Mouse (Mus musculus) kidney, postnatal 0 days (tissue): Measurements from ENCODE around the gene Tmem161b. TPM values are rescaled to one million over a fixed set of nuclear protein-coding genes. Genes with fewer than 3 reads are reported as not detected.

Experiments used
- ATAC-seq: fragments of 200-750 bp; cut with Nextera tagmentation; replicated peaks from 2 replicates; pipeline ENCODE4 v1.8.0; 2017; ENCODE audit warnings: low read depth, moderate number of reproducible peaks, moderate TSS enrichment, moderate library complexity; ENCODE audit not compliant: low FRiP score
- DNase-seq: peaks from one replicate; pipeline ENCODE4 v3.0.0-alpha.2; 2016; ENCODE audit warnings: low spot score
- H3K27ac ChIP-seq: fragments of 300-500 bp; sonication (generic); 2 replicates; pipeline ENCODE4 v1.5.1; 2014; ENCODE audit warnings: mild to moderate bottlenecking
- H3K27me3 ChIP-seq: fragments of 300-500 bp; sonication (generic); 2 replicates; pipeline ENCODE4 v1.6.1; 2014; ENCODE audit warnings: low read length, mixed read lengths; ENCODE audit not compliant: insufficient read depth
- H3K36me3 ChIP-seq: fragments of 300-500 bp; sonication (generic); 2 replicates; pipeline ENCODE4 v1.6.1; 2014; ENCODE audit warnings: low read length, mixed read lengths; ENCODE audit not compliant: insufficient read depth
- H3K4me1 ChIP-seq: fragments of 300-500 bp; sonication (generic); replicated peaks from 2 replicates; pipeline ENCODE4 v1.6.1; 2014; ENCODE audit warnings: antibody characterized with exemption, low read length, mixed read lengths; ENCODE audit not compliant: insufficient read depth
- H3K4me2 ChIP-seq: fragments of 300-500 bp; sonication (generic); 2 replicates; pipeline ENCODE4 v1.6.1; 2014; ENCODE audit warnings: mild to moderate bottlenecking, low read length, moderate library complexity, mixed read lengths
- H3K4me3 ChIP-seq: fragments of 300-500 bp; sonication (generic); replicated peaks from 2 replicates; pipeline ENCODE4 v1.5.1; 2014; ENCODE audit warnings: low read depth, low read length
- H3K9ac ChIP-seq: fragments of 300-500 bp; sonication (generic); 2 replicates; pipeline ENCODE4 v1.6.1; 2014; ENCODE audit warnings: low read depth, low read length
- H3K9me3 ChIP-seq: fragments of 300-500 bp; sonication (generic); replicated peaks from 2 replicates; pipeline ENCODE4 v1.6.1; 2016; ENCODE audit warnings: low read length, inconsistent platforms, mixed read lengths
- CTCF ChIP-seq: IDR thresholded peaks from 2 replicates; pipeline ENCODE4 v1.5.1; 2016; ENCODE audit warnings: antibody characterized with exemption, low read depth, mild to moderate bottlenecking, moderate library complexity
- WGBS: fragments of 180-500 bp; shearing (Covaris S2); extraction: QIAGEN DNeasy Blood & Tissue Kit; methylation state at CpG from one replicate; pipeline ENCODE4 v1.1.7; 2014; 5-methylcytosine and 5-hydroxymethylcytosine counted together
- microRNA-seq: library from miRNA; unstranded; fragments of <30 nt; microRNA quantifications from one replicate; pipeline ENCODE4, GENCODE M21; 2016
- polyA plus RNA-seq: library from polyadenylated mRNA; unstranded; fragments of >200 nt; fragmentation: Nextera tagmentation; extraction: Ambion mirVana; gene quantifications from 2 replicates; pipeline ENCODE4 v1.2.1, GENCODE M21; 2015

The Tmem161b gene
- polyA plus RNA-seq, 1 experiment from 2014 or later: 16.3 TPM

- 6% methylated on average over 13 of the region's 13 CpGs for WGBS
- no peak for ATAC-seq
Measured at GRCm38 (mm10) chr13:84343691-84344495, 121.8 kb downstream of the Tmem161b start.

GRCm38 (mm10) chr13:84344711-84345110, 122.6 kb downstream of the Tmem161b start:
- DNase-seq (no peak), ATAC-seq (no peak)
- Histone ChIP-seq H3K4me3 (no peak overlapping the region), H3K27ac (no peak overlapping the region), H3K9me3 (no peaks in the 10 kb centered on the region), H3K27me3 (peaks cover 42% of the 10 kb centered on the region), H3K9ac (no peak overlapping the region), H3K4me2 (no peak overlapping the region), H3K36me3 (no peaks in the 10 kb centered on the region), H3K4me1 (no peaks in the 10 kb centered on the region; the same call in 1 of the 2 replicates)
- no peak for TF ChIP-seq CTCF
- WGBS: 10% methylated on average over 7 of the region's 7 CpGs

More at GRCm38 (mm10) chr13:84343691-84344495, 121.8 kb downstream of the Tmem161b start:
- Histone ChIP-seq H3K4me2 (no peak overlapping the region), H3K9ac (no peak overlapping the region), H3K4me3 (no peak overlapping the region), H3K36me3 (no peaks in the 10 kb centered on the region), H3K27me3 (peaks cover 42% of the 10 kb centered on the region), H3K4me1 (no peaks in the 10 kb centered on the region; the same call in 1 of the 2 replicates), H3K9me3 (no peaks in the 10 kb centered on the region), H3K27ac (no peak overlapping the region)
- no peak for DNase-seq
- no peak for TF ChIP-seq CTCF

- ATAC-seq: no peak
- Histone ChIP-seq H3K9ac (no peak overlapping the region), H3K27ac (no peak overlapping the region), H3K4me1 (no peaks in the 10 kb centered on the region; the same call in 1 of the 2 replicates), H3K4me3 (no peak overlapping the region), H3K9me3 (no peaks in the 10 kb centered on the region), H3K27me3 (peaks cover 44% of the 10 kb centered on the region), H3K36me3 (no peaks in the 10 kb centered on the region), H3K4me2 (no peak overlapping the region)
- TF ChIP-seq CTCF: no peak
- DNase-seq: no peak
- WGBS: 4% methylated on average over 8 of the region's 8 CpGs
Measured at GRCm38 (mm10) chr13:84345114-84345513, 123.0 kb downstream of the Tmem161b start.

Small RNA genes lying within 50 kb of the gene (microRNA-seq; reads per million reads assigned to microRNA genes)
- gene Gm24331: not detected
